Mouse (Mus musculus) MEL (cell line): ENCODE data around the gene Lypla2.

Source experiments
- CTCF ChIP-seq, 3 experiments: IDR thresholded peaks in 2 of 3; conservative IDR thresholded peaks in 1 of 3; 2 replicates each; pipeline ENCODE4 v1.5.1; 2011 to 2012; ENCODE audit warnings: low read length in 3 of 3, low read depth in 2 of 3, mild to moderate bottlenecking in 2 of 3, improper control_type of control experiment in 1 of 3, inconsistent platforms in 1 of 3, mixed read lengths in 1 of 3, moderate library complexity in 1 of 3; ENCODE audit not compliant: control insufficient read depth in 1 of 3, insufficient read depth in 1 of 3, poor library complexity in 1 of 3, severe bottlenecking in 1 of 3
- GABPA ChIP-seq: IDR thresholded peaks from 2 replicates; pipeline ENCODE4 v1.6.1; 2012; ENCODE audit warnings: low read depth, mild to moderate bottlenecking, inconsistent platforms, low read length, improper control_type of control experiment, moderate library complexity
- POLR2A ChIP-seq, 2 experiments: IDR thresholded peaks; 2 replicates each; pipeline ENCODE4 v1.6.1; 2011 to 2012; ENCODE audit warnings: low read length in 2 of 2, mild to moderate bottlenecking in 2 of 2, control low read depth in 1 of 2, improper control_type of control experiment in 1 of 2, low read depth in 1 of 2, moderate library complexity in 1 of 2; ENCODE audit not compliant: control insufficient read depth in 1 of 2, insufficient read depth in 1 of 2, poor library complexity in 1 of 2
- POLR2AphosphoS5 ChIP-seq: IDR thresholded peaks from 2 replicates; pipeline ENCODE4 v1.6.1; 2012; ENCODE audit warnings: low read depth, borderline replicate concordance, mild to moderate bottlenecking, inconsistent platforms, low read length, moderate library complexity, mixed read lengths
- TBP ChIP-seq: IDR thresholded peaks from 2 replicates; pipeline ENCODE4 v1.8.0; 2011; ENCODE audit warnings: low read depth, low read length, improper control_type of control experiment

- TF ChIP-seq CTCF (IDR thresholded peaks at IDR 0.05 in 2 of 3, conservative IDR thresholded peaks at IDR 0.05 in 1 of 3; ENCODE audit: control insufficient read depth in 1 of 3, insufficient read depth in 1 of 3, low read depth in 2 of 3, low read length in 3 of 3, poor library complexity in 1 of 3, severe bottlenecking in 1 of 3) (no peak), POLR2A (IDR thresholded peaks at IDR 0.05; ENCODE audit: control insufficient read depth in 1 of 2, insufficient read depth in 1 of 2, low read depth in 1 of 2, low read length in 2 of 2, poor library complexity in 1 of 2) (no peak), POLR2AphosphoS5 (no peak), GABPA (no peak), TBP (no peak)
Measured at GRCm38 (mm10) chr4:135929405-135929804, 43.0 kb downstream of the Lypla2 start.
